In genomic region chr10:42994331-42994782, GRCm38 (mm10) we compare ENCODE assay signal across 8 mouse cellular contexts.
DNase-seq lines count a peak whose midpoint lies in the region; ATAC-seq and TF ChIP-seq lines count a peak whose summit lies in the region.

No protein-coding gene starts in this region.

- DNase-seq in cerebellum, postnatal 4 days (ENCODE audit: low spot score in 2 of 2): no peak
- DNase-seq in brain, embryonic 14.5 days (ENCODE audit: low read depth): peak; percentile 53
- peak; percentile 40 to 68 for DNase-seq in gastrocnemius, adult 8-10 months (ENCODE audit: low spot score in 2 of 2)
- peak; percentile 61 to 64 for DNase-seq in kidney, postnatal 36 days
- DNase-seq in spleen, postnatal 36 days (ENCODE audit: low spot score in 2 of 2): no peak
- no peak for DNase-seq in thymus, postnatal 36 days

- TF ChIP-seq POLR2A in brain, embryonic 14.5 days (IDR thresholded peaks at IDR 0.05; ENCODE audit: borderline replicate concordance, extremely low read depth, insufficient read depth, insufficient read length, poor library complexity, severe bottlenecking): no peak

- no peak for TF ChIP-seq CTCF in brain, embryonic 14.5 days (IDR thresholded peaks at IDR 0.05; ENCODE audit: borderline replicate concordance, extremely low read depth, insufficient read depth, insufficient read length)

- peak; percentile 66 for ATAC-seq in cerebellum, adult (ENCODE audit: insufficient number of reproducible peaks, low FRiP score, low TSS enrichment)
- ATAC-seq in inflammation-experienced regulatory T-cells, adult 6 months: no peak

Comparison
In these comparisons a context has a peak if more than half of its experiments do, and no peak if none do; other contexts are left out.
1. DNase-seq: peak in brain, embryonic 14.5 days (single experiment), gastrocnemius, adult 8-10 months (2 of 2) and kidney, postnatal 36 days (2 of 2); none in cerebellum, postnatal 4 days (0 of 2), spleen, postnatal 36 days (0 of 2) and thymus, postnatal 36 days (0 of 2).